Mouse (Mus musculus) thymus, adult 18-20 months (tissue): ENCODE measurements around the gene AL732309.1.

Experiments used
- DNase-seq, 2 experiments: peaks; one replicate each; pipeline ENCODE4 v3.0.0; 2022; ENCODE audit warnings: mixed read lengths in 2 of 2

The AL732309.1 gene

GRCm38 (mm10) chr2:25246183-25247072 lies at the start of gene AL732309.1:
TSS of gene AL732309.1 (minus strand) at chr2:25246863.
- no peak for DNase-seq

DNA sequence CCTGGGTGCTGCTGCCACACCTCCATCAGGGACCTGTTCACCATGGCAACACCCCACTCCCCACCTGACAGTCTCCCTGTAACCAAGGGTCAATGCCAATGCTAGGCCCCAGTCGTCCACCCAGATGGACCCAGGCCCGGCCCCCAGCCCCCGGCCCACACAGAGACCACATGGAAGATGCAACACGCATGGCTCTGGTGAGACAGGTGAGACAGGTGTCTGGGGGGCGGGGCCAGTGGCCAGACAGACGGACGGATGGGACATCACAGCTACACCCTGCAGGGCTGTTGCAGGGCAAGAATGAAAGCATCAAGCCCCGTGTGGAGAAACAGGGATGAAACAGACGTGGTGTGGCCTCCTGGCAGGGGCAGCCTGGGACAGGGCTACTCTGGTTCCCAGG lies 47.0 kb upstream of the AL732309.1 start:
- DNase-seq: no peak

- no peak for DNase-seq
Measured at GRCm38 (mm10) chr2:25292856-25293255, 46.2 kb upstream of the AL732309.1 start.

DNA sequence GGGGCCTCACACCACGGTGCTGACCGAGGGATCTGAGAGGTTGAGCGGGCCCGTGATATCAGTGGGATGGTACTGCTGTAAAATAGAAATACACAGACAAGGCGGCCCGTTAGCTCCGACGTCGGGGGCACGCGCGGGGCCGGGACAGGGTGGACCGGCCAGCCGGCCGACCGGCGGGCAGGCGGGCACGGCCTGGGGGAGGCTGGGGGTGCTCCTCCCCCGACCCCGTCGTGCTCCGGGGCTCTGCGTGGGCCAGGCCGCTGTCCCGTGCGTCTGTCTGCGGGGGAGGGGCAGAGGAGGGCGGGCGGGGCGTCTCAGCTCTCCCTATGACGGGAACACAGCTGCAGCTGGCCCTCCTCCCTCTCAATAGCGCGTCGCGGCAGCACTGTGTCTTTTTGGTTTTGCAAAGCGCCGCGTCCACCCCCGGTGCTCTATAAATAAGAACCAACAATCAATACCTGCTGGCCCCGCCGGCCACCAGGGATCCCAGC lies 45.4 kb upstream of the AL732309.1 start:
- no peak for DNase-seq

- DNase-seq: no peak
Measured at GRCm38 (mm10) chr2:25291184-25292053, 44.8 kb upstream of the AL732309.1 start.

GRCm38 (mm10) chr2:25290816-25291130 lies 44.1 kb upstream of the AL732309.1 start:
- no peak for DNase-seq

GRCm38 (mm10) chr2:25290101-25290815 lies 43.6 kb upstream of the AL732309.1 start:
- DNase-seq: no peak

DNA sequence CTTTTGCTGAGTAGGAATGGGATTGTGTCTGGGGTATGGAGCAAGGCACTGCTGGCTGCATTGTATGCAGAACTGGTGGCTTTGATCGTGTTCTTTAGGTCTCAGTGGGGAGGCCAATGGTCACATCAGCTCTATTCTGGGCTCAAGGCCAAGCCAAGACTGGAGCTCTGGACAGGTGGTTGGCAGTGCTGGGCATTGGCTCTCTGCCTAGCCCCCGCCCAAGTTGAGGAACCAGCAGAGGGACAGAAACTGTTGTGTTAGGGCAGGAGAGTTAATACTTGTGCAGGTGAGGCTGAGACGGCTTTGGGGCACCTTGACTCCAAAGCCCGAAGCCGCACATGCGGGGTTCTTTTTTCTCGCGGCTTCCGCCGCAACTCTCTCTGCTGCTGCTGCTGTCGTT lies 43.0 kb upstream of the AL732309.1 start, which contains the start of gene Lrrc26:
Gene Lrrc26 (plus strand): TSS at position 265 of the 400 bp plus-strand sequence.
- no peak for DNase-seq

- DNase-seq: no peak
Measured at GRCm38 (mm10) chr2:25288734-25289345, 42.2 kb upstream of the AL732309.1 start.

DNA sequence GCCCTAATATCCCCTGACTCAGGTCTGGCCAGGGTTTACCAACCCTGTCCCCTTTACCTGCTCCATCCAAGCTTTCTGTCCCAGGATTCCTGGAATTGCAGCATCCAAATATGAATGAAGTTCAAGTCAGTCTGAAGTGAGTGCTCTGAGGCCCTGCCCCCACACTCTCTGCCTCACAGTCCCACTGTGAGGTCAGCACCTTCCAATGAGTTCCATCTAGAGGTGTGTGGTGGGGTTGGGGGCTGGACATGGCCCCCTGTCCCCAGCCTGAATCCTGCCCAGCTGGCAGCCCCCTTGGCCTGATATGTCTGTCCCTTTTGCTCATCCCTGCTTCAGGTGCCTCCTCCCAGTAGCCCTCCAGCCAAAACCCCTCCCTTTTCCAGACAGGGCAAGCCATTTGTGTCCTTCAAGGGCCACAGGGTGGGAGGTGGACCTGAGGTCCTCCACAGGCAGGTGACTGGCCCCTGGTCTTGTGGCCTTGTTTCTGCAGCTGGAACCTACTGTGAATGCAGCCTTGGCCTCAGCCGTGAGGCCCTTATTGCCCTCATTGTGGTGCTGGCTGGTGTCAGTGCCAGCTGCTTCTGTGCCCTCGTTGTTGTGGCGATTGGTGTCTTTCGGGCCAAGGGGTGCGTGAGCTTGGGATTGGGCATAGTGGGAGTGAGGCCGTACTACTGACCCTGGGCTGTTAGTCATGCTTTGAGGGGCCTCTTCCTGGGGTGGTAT lies 41.4 kb upstream of the AL732309.1 start, which contains the start of gene Tmem210:
Gene Tmem210 (plus strand): TSS at position 219 of the 723 bp plus-strand sequence.
- DNase-seq: no peak

- DNase-seq: no peak
Measured at GRCm38 (mm10) chr2:25286837-25287636, 40.4 kb upstream of the AL732309.1 start.

GRCm38 (mm10) chr2:25286314-25286713 lies 39.7 kb upstream of the AL732309.1 start:
- no peak for DNase-seq

- no peak for DNase-seq
Measured at GRCm38 (mm10) chr2:25285551-25285950, 38.9 kb upstream of the AL732309.1 start.

- peak in 1 of 2 experiments; percentile 33 for DNase-seq
Measured at GRCm38 (mm10) chr2:25278928-25279882, 32.5 kb upstream of the AL732309.1 start.

GRCm38 (mm10) chr2:25273010-25273409 lies 26.3 kb upstream of the AL732309.1 start:
- DNase-seq: no peak

DNA sequence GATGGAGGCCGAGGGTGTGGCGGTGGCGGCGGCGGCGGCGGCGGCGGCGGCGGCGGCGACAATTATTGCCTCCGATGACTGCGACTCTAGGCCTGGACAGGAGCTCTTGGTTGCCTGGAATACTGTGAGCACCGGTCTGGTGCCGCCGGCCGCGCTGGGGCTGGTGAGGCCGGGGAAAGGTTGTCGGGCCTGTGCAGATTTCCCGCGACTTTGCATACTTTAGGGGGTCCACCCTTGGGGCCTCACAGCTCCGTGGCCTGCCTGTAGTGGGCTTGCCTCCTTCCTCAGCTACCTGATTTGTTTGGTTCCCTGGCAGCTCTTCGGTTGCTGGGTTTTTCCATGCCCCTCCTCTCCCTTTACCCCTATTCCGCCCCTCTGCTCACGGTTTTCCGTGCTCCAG lies 25.9 kb upstream of the AL732309.1 start:
- DNase-seq: no peak

- peak; percentile 90 to 93 for DNase-seq
Measured at GRCm38 (mm10) chr2:25271827-25272511, 25.3 kb upstream of the AL732309.1 start, which contains the start of the genes Ssna1 and Anapc2. TSS of gene Ssna1 (minus strand) at chr2:25272438. TSS of gene Anapc2 (plus strand) at chr2:25272478.

DNA sequence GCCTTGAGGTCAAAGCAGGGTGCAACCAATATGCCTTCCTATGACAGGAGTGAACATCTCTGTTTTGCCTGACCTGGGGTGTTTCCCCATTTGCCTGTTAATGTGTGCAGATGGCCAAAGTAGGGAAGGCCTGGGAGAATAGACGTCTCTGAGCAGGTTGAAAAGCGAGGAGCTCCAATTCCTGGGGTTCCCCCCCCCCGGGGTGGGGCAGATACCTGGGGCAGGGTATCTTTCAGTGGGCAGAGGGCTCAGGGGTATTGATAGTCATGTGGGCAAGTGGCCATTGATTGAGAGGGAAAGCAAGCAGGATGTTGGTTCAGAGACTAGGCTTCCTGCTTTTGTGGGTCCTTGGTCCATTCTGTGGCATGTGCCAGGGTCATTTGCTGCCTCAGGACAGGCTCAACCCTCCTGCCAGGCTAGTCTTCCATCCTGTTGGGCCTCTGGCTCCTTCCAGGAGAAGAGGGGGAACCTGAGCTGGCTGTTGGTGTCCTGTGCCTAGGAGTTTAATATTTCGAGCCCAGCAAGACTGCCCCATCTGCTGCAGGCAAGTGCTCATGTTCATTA lies 21.2 kb upstream of the AL732309.1 start:
- no peak for DNase-seq
